Mouse (Mus musculus) heart, embryonic 14.5 days (tissue): ENCODE measurements around the gene Ppp1r1b. TPM values are rescaled to one million over a fixed set of nuclear protein-coding genes. Genes with fewer than 3 reads are reported as not detected.

Experiments
- ATAC-seq: fragments of 200-750 bp; cut with Nextera tagmentation; 2 replicates; pipeline ENCODE4 v1.8.0; 2017; ENCODE audit warnings: low read depth, moderate TSS enrichment; ENCODE audit not compliant: insufficient number of reproducible peaks, insufficient read depth, low FRiP score
- H3K27ac ChIP-seq, 2 experiments: fragments of 200-500 bp in 1 of 2; fragments of 300-500 bp in 1 of 2; sonication (generic) in 1 of 2; replicated peaks in 1 of 2; 2 replicates each; pipeline ENCODE4 v1.5.1; 2012 to 2014; ENCODE audit warnings: low read depth in 2 of 2, low read length in 2 of 2, control low read depth in 1 of 2, mild to moderate bottlenecking in 1 of 2, mixed read lengths in 1 of 2; ENCODE audit not compliant: control insufficient read depth in 1 of 2, insufficient read depth in 1 of 2
- H3K27me3 ChIP-seq: fragments of 300-500 bp; sonication (generic); 2 replicates; pipeline ENCODE4 v1.6.1; 2014; ENCODE audit warnings: mild to moderate bottlenecking, low read length, control low read depth; ENCODE audit not compliant: control insufficient read depth, insufficient read depth
- H3K36me3 ChIP-seq: fragments of 300-500 bp; sonication (generic); 2 replicates; pipeline ENCODE4 v1.6.1; 2014; ENCODE audit warnings: mild to moderate bottlenecking, control low read depth, low read length, mixed read lengths; ENCODE audit not compliant: control insufficient read depth, insufficient read depth
- H3K4me1 ChIP-seq, 2 experiments: fragments of 200-500 bp in 1 of 2; fragments of 300-500 bp in 1 of 2; sonication (generic) in 1 of 2; 2 replicates each; pipeline ENCODE4 v1.6.1; 2012 to 2014; ENCODE audit warnings: low read length in 2 of 2, control low read depth in 1 of 2, mixed read lengths in 1 of 2; ENCODE audit not compliant: control insufficient read depth in 2 of 2, insufficient read depth in 2 of 2
- H3K4me2 ChIP-seq: fragments of 300-500 bp; sonication (generic); 2 replicates; pipeline ENCODE4 v1.6.1; 2014; ENCODE audit warnings: mild to moderate bottlenecking, low read length
- H3K4me3 ChIP-seq, 2 experiments: fragments of 200-500 bp in 1 of 2; fragments of 300-500 bp in 1 of 2; sonication (generic) in 1 of 2; 2 replicates each; pipeline ENCODE4 v1.5.1; 2012 to 2014; ENCODE audit warnings: low read length in 2 of 2, mild to moderate bottlenecking in 2 of 2, control low read depth in 1 of 2, low read depth in 1 of 2, moderate library complexity in 1 of 2; ENCODE audit not compliant: control insufficient read depth in 1 of 2, insufficient read depth in 1 of 2
- H3K9ac ChIP-seq: fragments of 300-500 bp; sonication (generic); 2 replicates; pipeline ENCODE4 v1.6.1; 2014; ENCODE audit warnings: mild to moderate bottlenecking, low read length
- H3K9me3 ChIP-seq: fragments of 300-500 bp; sonication (generic); 2 replicates; pipeline ENCODE4 v1.6.1; 2016; ENCODE audit warnings: low read length, control low read depth; ENCODE audit not compliant: control insufficient read depth
- WGBS: fragments of 180-500 bp; shearing (Covaris S2); extraction: QIAGEN DNeasy Blood & Tissue Kit; methylation state at CpG from one replicate; pipeline ENCODE4 v1.1.7; 2014; 5-methylcytosine and 5-hydroxymethylcytosine counted together
- polyA plus RNA-seq: library from polyadenylated mRNA; unstranded; fragments of >200 nt; fragmentation: Nextera tagmentation; extraction: Ambion mirVana; gene quantifications from 2 replicates; pipeline ENCODE4 v1.2.1, GENCODE M21; 2014

Ppp1r1b gene
- polyA plus RNA-seq, 1 experiment from 2014 or later, result 42.2 TPM

- 81% methylated on average over 2 of the region's 2 CpGs for WGBS
- H3K27ac ChIP-seq, result no peak overlapping the region
- peaks cover 50 to 78% of the 10 kb centered on the region in 2 experiments for H3K4me1 ChIP-seq
- H3K4me3 ChIP-seq, result no peak overlapping the region
- no peaks in the 10 kb centered on the region for H3K9me3 ChIP-seq
- ATAC-seq, result no peak
- H3K36me3 ChIP-seq, result peaks cover 22% of the 10 kb centered on the region
- no peak overlapping the region for H3K4me2 ChIP-seq
- no peak overlapping the region for H3K9ac ChIP-seq
- no peaks in the 10 kb centered on the region for H3K27me3 ChIP-seq
These were observed 22.4 kb downstream of the Ppp1r1b start for GRCm38 (mm10) chr11:98370588-98370987.

- H3K36me3 ChIP-seq, result peaks cover 31% of the 10 kb centered on the region
- ATAC-seq, result no peak
- no peak overlapping the region for H3K4me3 ChIP-seq
- peak overlapping the region in 1 of 2 experiments; percentile 38; a peak in 2 of 4 replicates for H3K27ac ChIP-seq
- H3K9me3 ChIP-seq, result no peaks in the 10 kb centered on the region
- H3K4me2 ChIP-seq, result peak overlapping the region; percentile 7; the same call in 1 of the 2 replicates
- H3K27me3 ChIP-seq, result no peaks in the 10 kb centered on the region
- peaks cover 46 to 77% of the 10 kb centered on the region in 2 experiments for H3K4me1 ChIP-seq
- peak overlapping the region; percentile 31 for H3K9ac ChIP-seq
- WGBS, result 35% methylated on average over 10 of the region's 10 CpGs
These were observed 23.5 kb downstream of the Ppp1r1b start for GRCm38 (mm10) chr11:98371556-98372240.

DNA sequence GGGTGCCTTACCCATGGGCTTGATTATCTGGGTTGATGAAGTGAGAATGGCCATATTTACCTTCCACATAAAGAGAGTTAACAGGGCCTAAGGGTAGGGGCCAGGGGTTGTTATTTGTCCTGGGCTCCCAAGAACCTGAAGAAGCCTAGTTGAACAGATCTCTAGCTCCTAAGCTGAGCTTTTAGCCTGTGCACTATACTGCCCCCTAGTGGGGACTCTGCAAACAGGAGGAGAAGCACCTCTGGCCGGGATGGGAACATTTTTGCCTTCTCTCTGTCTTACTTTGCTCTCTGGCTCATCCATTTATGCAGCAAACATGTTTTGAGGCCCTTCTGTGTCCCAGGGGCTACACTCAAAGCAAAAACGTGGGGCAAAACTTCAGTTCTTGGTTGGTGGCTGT is 24.2 kb downstream of the Ppp1r1b start:
- Histone ChIP-seq H3K9me3 (no peaks in the 10 kb centered on the region), H3K4me1 (peaks cover 48 to 77% of the 10 kb centered on the region in 2 experiments), H3K4me2 (peak overlapping the region; percentile 7), H3K36me3 (peaks cover 38% of the 10 kb centered on the region), H3K4me3 (no peak overlapping the region), H3K9ac (no peak overlapping the region), H3K27me3 (no peaks in the 10 kb centered on the region), H3K27ac (peak overlapping the region in 1 of 2 experiments; percentile 38; a peak in 2 of 4 replicates)
- ATAC-seq, result no peak
- 23% methylated on average over 2 of the region's 2 CpGs for WGBS

DNA sequence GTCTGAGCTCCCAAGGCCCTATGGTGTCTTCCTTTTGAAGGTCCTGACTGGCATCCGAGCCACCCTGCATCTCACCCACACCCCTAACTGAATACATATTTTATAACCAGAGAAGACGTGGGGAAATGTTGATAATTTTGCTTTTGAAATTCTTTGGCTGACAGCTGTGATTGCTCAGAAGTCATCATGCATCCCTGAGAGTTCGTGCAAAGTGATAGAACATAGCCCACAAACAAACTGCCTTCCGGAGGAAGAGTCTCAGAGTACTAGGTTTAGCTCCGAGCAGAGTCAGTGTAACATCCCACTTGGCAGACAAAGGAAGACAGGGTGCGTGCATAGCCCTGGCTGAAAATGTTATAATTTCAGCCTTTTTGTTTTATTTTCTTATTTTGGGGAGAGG is 25.0 kb downstream of the Ppp1r1b start:
- peaks cover 46% of the 10 kb centered on the region for H3K36me3 ChIP-seq
- H3K9ac ChIP-seq, result peak overlapping the region; percentile 45
- no peak for ATAC-seq
- WGBS, result 69% methylated on average over 6 of the region's 6 CpGs
- H3K27me3 ChIP-seq, result no peaks in the 10 kb centered on the region
- H3K4me3 ChIP-seq, result no peak overlapping the region
- H3K4me2 ChIP-seq, result peak overlapping the region; percentile 1; the same call in 1 of the 2 replicates
- no peaks in the 10 kb centered on the region for H3K9me3 ChIP-seq
- 0 out of 4 replicates have a peak overlapping the region, but pooled peaks have one; percentile 4 to 14 for H3K27ac ChIP-seq
- H3K4me1 ChIP-seq, result peaks cover 47 to 77% of the 10 kb centered on the region in 2 experiments

DNA sequence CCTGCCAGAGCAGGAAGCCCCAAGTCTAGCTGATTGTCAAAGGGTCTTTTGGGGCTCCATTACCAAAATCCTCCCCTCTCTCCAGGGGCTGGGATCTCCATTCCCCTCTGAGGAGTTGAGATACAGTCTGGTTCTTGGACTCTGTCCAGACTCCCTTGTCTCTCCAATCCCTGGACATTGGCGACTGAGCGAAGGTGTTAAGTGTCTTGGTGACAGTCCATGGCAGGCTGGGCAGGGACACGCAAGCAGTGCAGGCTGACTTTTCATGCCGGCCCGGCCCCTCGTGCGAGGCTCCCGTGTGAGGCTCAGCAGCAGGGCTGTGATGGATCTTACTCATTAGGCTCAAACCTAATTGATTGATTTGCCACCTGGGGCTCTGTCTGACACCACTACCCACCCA is 26.1 kb downstream of the Ppp1r1b start:
- no peaks in the 10 kb centered on the region for H3K27me3 ChIP-seq
- H3K27ac ChIP-seq, result peak overlapping the region; percentile 81 to 82
- H3K4me3 ChIP-seq, result no peak overlapping the region
- H3K4me1 ChIP-seq, result peaks cover 56 to 84% of the 10 kb centered on the region in 2 experiments
- H3K36me3 ChIP-seq, result peaks cover 56% of the 10 kb centered on the region
- 36% methylated on average over 8 of the region's 8 CpGs for WGBS
- H3K4me2 ChIP-seq, result no peak overlapping the region
- ATAC-seq, result peak; percentile 57
- H3K9ac ChIP-seq, result peak overlapping the region; percentile 50; the same call in 1 of the 2 replicates
- H3K9me3 ChIP-seq, result no peaks in the 10 kb centered on the region

- Histone ChIP-seq H3K4me1 (peaks cover 58 to 81% of the 10 kb centered on the region in 2 experiments), H3K4me2 (no peak overlapping the region), H3K27me3 (no peaks in the 10 kb centered on the region), H3K4me3 (no peak overlapping the region), H3K9ac (no peak overlapping the region), H3K36me3 (peaks cover 65% of the 10 kb centered on the region), H3K27ac (no peak overlapping the region), H3K9me3 (no peaks in the 10 kb centered on the region)
- WGBS, result 61% methylated on average over 5 of the region's 5 CpGs
- ATAC-seq, result no peak
These were observed 28.6 kb downstream of the Ppp1r1b start for GRCm38 (mm10) chr11:98376756-98377155.

DNA sequence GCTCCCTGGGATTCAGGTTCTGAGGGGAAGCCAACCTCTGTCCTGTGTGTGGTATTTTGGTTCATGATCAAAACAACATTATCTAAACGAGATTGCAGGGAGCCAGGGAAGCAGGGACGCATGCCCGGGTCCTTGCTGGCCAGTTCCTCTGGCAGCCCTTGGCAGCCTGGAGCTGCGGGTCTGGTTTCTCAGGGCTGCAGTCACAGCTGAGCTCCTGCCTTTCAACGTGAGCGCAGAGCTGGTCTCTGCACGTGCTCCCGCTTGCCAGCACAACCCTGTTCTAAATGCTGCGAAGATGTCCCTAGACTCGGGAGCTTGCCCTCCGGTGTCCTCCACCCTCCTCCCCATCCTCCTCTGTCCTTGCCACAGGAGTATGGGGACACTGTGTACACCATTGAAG is 29.6 kb downstream of the Ppp1r1b start:
- Histone ChIP-seq H3K4me3 (no peak overlapping the region), H3K36me3 (peaks cover 63% of the 10 kb centered on the region), H3K27ac (peak overlapping the region in 1 of 2 experiments; percentile 71; a peak in 2 of 4 replicates), H3K9me3 (no peaks in the 10 kb centered on the region), H3K27me3 (no peaks in the 10 kb centered on the region), H3K4me1 (peaks cover 54 to 74% of the 10 kb centered on the region in 2 experiments), H3K9ac (peak overlapping the region; percentile 30; the same call in 1 of the 2 replicates), H3K4me2 (no peak overlapping the region)
- ATAC-seq, result peak; percentile 31; the same call in 1 of the 2 replicates
- WGBS, result 51% methylated on average over 11 of the region's 11 CpGs
